Mouse (Mus musculus) T-helper 2 cell (primary cell): ENCODE results near the gene Tram2.

Experiments
- in situ Hi-C: fragments of 300-600 bp; cut with MboI, MseI; formaldehyde crosslinking; loops from one replicate; pipeline ENCODE4 v1.15.1; 2025; ENCODE audit warnings: high pct_unique_total_duplicates

The Tram2 gene

DNA sequence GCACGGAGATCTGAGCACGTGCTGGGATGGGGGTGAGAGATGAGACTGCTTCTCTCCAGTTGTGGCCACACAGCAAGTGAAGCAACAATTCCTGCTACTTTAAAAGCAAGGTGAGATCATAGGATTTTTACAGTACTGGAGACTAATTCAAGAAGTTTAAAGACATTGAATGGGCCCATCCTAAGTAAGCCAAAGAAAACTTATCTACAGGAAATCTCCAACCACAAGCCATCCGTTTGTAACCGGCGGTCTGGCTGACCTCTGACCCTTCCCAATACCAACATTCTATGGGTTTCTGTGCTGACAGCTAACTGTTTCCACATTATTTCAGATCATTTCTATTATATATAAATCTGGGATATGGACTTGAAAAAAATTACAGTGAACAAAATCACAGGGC, 53.8 kb downstream of the Tram2 start:
- in situ Hi-C loops, result no loop called here

DNA sequence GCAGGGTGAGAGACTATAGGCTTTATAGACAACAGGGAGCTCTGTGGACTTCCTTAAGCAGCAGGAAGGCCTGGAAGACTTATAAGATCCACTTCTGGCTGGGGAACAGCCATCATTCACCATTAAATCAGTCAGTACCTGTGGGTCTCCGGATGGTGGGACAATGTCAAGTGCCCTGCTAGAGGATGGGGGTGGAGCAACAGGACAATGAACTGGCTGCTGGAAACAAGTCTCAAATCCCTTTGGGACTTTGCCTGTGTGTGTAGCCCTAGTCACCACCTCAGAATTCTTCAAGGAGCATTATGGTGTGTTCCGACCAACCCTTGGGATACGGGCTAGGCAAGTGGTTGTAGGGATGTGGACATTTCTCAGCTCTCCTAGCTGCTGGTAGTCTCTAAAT, 55.9 kb downstream of the Tram2 start:
- in situ Hi-C loops, result no loop called here

DNA sequence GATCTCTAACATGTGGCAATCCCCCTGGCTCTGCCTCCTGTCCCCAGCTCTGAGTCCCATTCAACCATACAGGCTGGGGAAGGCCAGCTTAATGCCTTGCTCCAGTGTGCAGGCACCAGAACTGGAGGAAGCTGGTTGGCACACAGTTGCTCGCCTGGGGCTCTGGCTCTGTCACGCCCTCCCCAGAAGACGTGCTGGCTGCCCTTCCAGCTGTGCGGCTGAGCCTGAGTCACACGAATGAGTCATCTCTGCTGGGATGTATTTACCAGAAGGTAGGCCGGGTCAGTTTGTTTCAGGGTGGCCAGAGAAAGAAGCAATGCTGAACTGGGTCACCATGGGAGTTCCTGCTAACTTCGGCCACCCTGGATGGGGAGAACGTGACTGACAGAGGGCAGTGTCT, 64.6 kb downstream of the Tram2 start:
- in situ Hi-C loops, result no loop called here

GRCm38 (mm10) chr1:21010282-21010800, 68.7 kb downstream of the Tram2 start:
- in situ Hi-C loops, result no loop called here

- in situ Hi-C loops, result no loop called here
Observed at GRCm38 (mm10) chr1:21008891-21009290, 70.1 kb downstream of the Tram2 start.

DNA sequence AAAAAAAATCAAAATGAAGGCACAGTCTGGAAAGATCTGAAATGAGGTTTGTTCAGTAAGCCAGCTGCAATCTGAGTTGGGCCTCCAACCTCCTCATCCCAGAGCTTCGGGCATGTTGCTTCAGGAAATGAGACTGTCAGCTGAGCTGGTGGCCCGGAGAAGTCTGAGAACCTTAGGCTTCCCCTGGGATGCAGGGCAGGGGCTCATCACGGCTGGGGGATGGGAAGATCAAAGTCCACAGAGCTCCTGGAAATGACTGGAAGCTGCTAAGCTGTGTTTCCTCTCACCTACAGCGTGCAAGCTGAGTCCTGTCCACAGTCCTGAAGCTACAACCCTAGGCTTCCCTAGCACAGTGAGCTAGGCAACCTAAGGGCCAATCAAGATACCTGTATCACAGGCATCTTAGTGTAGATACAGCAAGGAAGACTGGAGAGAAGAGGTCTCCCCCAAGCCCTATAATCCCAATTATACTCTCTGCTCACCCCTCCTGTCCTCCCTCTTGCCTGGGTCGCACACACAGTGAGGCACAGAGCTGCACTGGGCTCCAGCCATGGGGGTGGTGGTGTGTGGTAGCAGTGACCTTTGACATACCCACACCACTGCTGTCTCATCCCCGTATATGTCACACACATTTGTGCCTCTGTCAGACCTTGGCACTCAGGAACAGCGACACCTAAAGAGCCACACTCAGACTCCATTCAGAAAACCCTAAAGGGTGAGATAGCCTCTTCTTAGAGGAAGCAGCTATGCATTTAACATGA, 70.9 kb downstream of the Tram2 start:
- in situ Hi-C loops, result no loop called here

- in situ Hi-C loops, result no loop called here
Observed at GRCm38 (mm10) chr1:21006775-21007174, 72.3 kb downstream of the Tram2 start.

- in situ Hi-C loops, result loop anchor here (5.0 kb wide), 1 partner anchor 33 kb away; no protein-coding TSS in a partner anchor
Observed at GRCm38 (mm10) chr1:21004596-21004995, 74.4 kb downstream of the Tram2 start.

DNA sequence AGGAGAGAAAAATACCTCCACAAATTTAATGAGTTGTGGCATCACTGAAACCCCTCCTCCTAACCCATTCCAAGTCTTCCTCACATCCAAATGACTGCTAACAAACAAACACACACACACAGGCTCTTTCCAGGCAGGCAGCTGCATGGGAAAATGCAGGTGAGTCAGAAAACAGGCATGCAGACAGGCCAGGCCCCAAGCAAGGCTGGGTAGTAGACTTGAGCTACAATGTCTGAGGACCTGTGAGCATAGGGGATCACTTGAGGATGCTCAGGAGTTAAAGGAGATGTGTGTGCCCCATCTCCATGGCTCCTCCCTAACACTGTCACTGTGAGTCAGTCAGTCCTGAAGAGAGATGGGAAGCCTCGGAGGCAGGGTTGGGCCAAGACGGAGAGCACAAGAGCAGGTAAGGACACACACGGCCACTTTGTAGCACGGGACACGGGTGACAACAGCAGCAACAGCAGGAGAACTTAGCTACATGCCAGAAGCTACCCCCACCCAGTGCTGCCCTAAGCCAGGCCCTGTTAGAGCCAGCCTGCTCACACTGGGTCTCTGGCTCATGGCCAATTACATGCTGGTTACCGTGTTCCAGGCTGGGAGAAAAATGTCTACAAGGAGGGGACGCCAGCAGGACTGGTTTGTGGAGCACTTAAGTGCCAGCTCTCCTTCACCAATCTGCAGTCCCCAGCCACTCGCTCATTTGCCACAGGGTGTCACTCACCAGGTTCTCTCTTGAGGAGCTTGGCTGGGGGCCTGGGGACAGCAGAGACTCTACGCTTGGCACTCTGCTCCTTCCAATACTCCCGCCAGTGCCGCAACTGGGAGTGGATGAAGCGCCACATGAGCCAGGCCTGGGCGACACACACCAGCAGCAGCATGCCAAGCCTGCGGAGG, 76.5 kb downstream of the Tram2 start:
- in situ Hi-C loops, result loop anchor here (5.0 kb wide), 1 partner anchor 35 kb away; no protein-coding TSS in a partner anchor

DNA sequence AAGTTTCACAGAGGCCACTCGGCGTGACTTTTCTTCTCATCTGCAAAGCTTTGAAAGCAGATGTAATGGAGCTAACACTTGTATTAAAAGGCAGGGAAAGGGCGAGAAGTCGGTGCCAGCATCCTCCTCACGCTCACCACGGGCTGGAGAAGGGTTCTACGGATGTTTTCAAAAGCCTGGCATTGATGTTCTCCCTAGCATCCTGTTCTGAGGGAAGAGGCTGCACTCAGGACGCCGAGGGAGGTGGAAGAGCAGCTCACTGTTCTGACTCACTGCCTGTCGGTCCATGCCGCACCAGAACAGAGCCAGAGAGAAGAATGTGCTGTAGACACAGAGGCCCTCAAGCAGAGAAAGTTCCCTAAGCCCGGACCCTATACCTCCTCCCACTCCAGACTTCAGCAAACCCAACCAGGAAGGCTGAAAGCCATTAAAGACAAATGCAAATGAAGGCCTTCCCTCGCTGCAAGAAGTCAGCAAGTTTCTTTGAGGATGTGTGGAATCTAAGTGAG, 81.1 kb downstream of the Tram2 start:
- in situ Hi-C loops, result no loop called here

GRCm38 (mm10) chr1:20997328-20997689, 81.7 kb downstream of the Tram2 start:
- in situ Hi-C loops, result no loop called here

GRCm38 (mm10) chr1:20996603-20997327, 82.3 kb downstream of the Tram2 start:
- in situ Hi-C loops, result no loop called here

- in situ Hi-C loops, result no loop called here
Observed at GRCm38 (mm10) chr1:20995331-20995986, 83.6 kb downstream of the Tram2 start.

DNA sequence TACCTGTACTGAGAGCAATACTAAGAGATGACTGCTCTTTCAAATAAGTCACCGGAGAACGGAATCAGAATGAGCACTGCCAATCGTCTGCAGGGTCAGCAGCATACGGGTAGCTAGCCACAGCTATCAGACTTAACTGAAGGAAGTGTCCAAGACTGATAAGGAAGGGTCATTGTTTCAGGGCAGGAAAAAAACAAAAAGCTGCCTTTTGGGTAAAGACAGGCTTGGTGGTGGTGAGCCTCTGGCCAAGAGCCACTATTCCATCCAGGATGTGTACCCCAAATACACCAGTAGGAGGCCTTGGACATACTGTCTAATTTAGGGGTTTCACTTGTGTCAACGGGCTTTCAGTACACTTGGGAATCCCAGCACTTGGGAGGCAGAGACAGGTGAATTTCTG, 84.7 kb downstream of the Tram2 start:
- in situ Hi-C loops, result no loop called here

DNA sequence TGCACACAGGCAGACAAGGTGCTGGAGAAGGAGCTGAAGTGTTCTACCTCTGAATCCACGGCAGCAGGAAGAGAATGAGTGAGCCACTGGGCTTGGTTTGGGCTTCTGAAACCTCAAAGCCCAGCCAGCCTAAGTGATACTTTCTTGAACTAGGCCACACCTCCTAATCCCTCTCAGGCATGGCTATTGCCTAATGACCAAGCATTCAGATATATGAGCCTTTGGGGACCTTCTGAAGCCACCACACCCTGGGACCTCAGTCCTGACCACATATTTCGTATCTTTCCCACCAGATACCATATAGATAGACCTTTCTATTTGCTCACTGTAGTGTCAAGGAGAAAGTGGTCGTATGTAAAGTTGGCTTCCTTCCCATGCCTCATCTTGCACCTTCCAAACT, 85.3 kb downstream of the Tram2 start:
- in situ Hi-C loops, result no loop called here

GRCm38 (mm10) chr1:20989461-20990083, 89.5 kb downstream of the Tram2 start:
- in situ Hi-C loops, result no loop called here

GRCm38 (mm10) chr1:20986378-20987056, 92.5 kb downstream of the Tram2 start:
- in situ Hi-C loops, result no loop called here

GRCm38 (mm10) chr1:20984582-20984981, 94.4 kb downstream of the Tram2 start:
- in situ Hi-C loops, result no loop called here

DNA sequence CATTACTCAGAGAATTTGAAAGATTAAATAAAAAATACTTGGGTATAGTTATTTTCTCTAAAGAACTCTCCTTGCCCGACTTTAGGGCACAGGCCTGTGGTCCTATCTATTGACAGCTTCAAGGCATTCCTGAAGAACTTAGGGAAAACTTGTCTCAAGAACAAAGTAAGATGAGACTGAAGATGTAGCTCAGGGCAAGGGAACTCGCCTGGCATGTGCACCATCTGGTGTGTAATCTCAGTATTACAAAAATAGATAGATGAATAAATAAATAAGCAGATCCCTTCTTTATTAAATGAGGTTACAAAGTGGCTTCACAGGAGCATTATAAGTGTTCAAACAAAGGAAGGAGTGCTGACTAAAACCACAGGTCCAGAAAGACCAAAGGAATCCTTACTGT, 94.9 kb downstream of the Tram2 start:
- in situ Hi-C loops, result no loop called here

DNA sequence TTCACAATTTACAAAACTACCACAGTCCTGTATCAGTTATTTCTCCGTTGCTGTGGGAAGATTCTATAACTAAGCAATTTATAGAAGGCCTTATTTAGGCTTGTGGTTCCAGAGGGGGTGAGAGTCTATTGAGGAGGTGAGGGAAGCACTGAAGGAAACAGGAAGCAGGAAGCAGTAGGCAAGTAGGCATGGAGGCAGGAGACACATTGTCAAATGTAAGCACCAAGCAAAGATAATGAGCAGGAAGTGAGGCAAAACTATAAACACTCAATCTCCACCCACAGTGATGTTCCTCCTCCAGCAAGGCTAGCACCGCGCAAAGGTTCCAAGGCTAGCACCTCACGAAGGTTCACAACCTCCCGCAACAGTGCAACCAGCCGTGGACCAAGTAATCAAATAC, 97.3 kb downstream of the Tram2 start:
- in situ Hi-C loops, result no loop called here
